Mouse (Mus musculus): ENCODE data around the gene Mta1. TPM values are rescaled to one million over a fixed set of nuclear protein-coding genes. Genes with fewer than 3 reads are reported as not detected.

The Mta1 gene
- polyA plus RNA-seq, 1 experiment from 2014 or later: 12.1 TPM

DNA sequence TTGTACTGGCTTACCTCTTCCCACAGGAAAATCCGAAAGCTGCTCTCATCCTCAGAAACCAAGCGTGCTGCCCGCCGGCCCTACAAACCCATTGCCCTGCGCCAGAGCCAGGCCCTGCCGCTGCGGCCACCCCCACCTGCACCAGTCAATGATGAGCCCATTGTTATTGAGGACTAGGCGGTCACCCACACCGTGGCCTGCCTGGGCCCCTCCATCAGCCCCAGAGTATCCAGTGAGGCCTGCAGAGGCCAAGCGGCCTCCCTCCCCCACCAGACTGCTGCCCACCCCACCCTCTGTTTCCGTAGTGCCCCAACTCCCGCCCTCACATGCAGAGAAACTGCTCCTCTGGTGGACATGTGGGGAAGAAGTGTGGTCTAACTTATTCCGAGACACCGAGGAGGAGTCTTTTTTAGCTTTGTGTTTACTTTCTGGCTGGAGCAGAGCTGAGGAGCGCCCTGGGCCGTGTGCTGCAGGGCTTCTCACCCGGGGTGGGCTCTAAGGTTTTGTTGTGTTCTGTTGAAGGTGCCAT lies 38.5 kb downstream of the Mta1 start:
- Histone ChIP-seq H3K9ac (ENCODE audit: low read length) (peak overlapping the region; percentile 65), H3K4me3 (ENCODE audit: low read length) (no peak overlapping the region), H3K4me1 (ENCODE audit: control insufficient read depth, insufficient read depth, low read length) (peaks cover 66% of the 10 kb centered on the region), H3K27ac (ENCODE audit: low read length) (peak overlapping the region; percentile 98), H3K27me3 (ENCODE audit: control insufficient read depth, insufficient read depth, low read length) (no peaks in the 10 kb centered on the region), H3K9me3 (replicated peaks; ENCODE audit: control insufficient read depth, low read length) (no peaks in the 10 kb centered on the region), H3K36me3 (ENCODE audit: control insufficient read depth, insufficient read depth) (peaks cover 38% of the 10 kb centered on the region), H3K4me2 (ENCODE audit: low read depth, low read length) (peak overlapping the region; percentile 33; the same call in 1 of the 2 replicates)
- ATAC-seq (replicated peaks; ENCODE audit: extremely low read depth, insufficient read depth, low FRiP score): no peak
- 66% methylated on average over 17 of the region's 17 CpGs for WGBS

DNA sequence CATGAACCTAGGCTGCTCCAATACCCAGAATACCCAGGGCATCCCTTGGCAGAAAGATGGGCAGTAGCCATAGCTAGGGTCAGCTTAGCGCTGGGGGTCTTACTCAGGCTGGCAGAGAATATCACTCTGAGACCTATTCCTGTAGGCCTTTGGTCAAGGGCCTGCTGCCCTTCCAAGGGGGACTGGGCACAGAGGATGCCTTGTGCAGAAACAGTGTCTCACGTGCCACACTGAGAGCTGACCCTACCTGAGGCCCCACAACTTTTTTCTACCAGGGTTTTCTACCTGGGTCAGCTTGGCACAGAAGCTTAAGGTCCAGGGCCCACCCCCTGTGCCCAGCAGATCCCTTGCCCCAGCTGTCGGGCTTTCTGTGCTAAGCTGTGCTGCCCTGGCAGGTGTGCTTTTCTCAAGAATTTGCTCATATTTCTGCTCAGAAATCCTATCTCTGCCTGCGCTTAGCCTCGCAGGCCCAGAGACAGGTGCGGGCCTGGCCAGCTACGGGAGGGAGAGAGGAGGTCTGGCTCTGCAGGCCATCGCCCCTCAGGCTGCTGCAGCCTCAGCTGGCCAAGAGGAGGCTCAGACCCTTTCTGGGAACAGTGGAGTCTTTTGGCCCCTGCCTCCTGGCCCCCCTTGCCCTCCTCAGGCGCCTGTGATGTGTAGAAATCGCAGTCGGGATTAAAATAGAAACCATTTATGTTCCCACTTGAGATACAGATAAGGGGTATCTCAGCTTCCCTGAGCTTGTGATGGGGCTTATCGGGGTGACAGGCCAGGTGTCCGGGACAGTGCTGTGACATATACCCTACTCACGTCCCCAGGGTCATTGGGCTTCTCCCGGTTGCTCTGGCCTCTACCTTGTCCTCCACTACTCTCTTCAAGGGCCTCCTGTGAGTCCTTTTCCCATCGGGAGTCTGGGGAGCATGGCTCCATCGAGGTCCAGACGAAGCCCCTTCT lies 39.5 kb downstream of the Mta1 start:
- peak; percentile 24 for ATAC-seq (replicated peaks; ENCODE audit: extremely low read depth, insufficient read depth, low FRiP score)
- peak overlapping the region; percentile 65 for H3K9ac ChIP-seq (ENCODE audit: low read length)
- H3K36me3 ChIP-seq (ENCODE audit: control insufficient read depth, insufficient read depth): peaks cover 33% of the 10 kb centered on the region

DNA sequence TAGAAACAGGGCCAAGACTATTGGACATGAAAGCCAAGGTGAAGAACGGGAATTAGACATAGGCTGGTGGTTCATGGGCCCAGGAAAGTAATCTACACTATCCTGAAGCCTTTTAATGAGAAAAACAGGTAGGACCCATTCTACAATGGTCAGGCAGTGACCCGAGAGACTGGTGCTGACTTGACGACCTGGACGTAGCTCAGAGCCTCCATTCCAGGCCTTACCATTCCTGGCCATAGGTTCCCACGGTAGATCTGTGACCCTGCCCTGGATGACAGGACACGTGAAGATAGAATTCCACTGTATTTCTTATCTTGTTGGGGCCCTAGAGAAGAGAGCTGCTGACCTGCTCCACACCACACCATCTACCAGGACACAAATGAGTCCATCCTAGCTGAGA lies 40.2 kb downstream of the Mta1 start:
- Histone ChIP-seq H3K4me1 (ENCODE audit: control insufficient read depth, insufficient read depth, low read length) (peaks cover 57% of the 10 kb centered on the region), H3K27me3 (ENCODE audit: control insufficient read depth, insufficient read depth, low read length) (no peaks in the 10 kb centered on the region), H3K4me3 (ENCODE audit: low read length) (peak overlapping the region; percentile 88), H3K9ac (ENCODE audit: low read length) (peak overlapping the region; percentile 72), H3K36me3 (ENCODE audit: control insufficient read depth, insufficient read depth) (peaks cover 32% of the 10 kb centered on the region), H3K9me3 (replicated peaks; ENCODE audit: control insufficient read depth, low read length) (no peaks in the 10 kb centered on the region), H3K27ac (ENCODE audit: low read length) (peak overlapping the region; percentile 98), H3K4me2 (ENCODE audit: low read depth, low read length) (peak overlapping the region; percentile 79)
- no peak for ATAC-seq (replicated peaks; ENCODE audit: extremely low read depth, insufficient read depth, low FRiP score)
- WGBS: 39% methylated on average over 6 of the region's 6 CpGs

More for the DNA sequence above, 39.5 kb downstream of the Mta1 start:
- 50% methylated on average over 18 of the region's 18 CpGs for WGBS
- H3K27ac ChIP-seq (ENCODE audit: low read length): peak overlapping the region; percentile 98
- no peaks in the 10 kb centered on the region for H3K27me3 ChIP-seq (ENCODE audit: control insufficient read depth, insufficient read depth, low read length)
- no peaks in the 10 kb centered on the region for H3K9me3 ChIP-seq (replicated peaks; ENCODE audit: control insufficient read depth, low read length)
- peaks cover 61% of the 10 kb centered on the region for H3K4me1 ChIP-seq (ENCODE audit: control insufficient read depth, insufficient read depth, low read length)
- peak overlapping the region; percentile 79 for H3K4me2 ChIP-seq (ENCODE audit: low read depth, low read length)
- H3K4me3 ChIP-seq (ENCODE audit: low read length): no peak overlapping the region

DNA sequence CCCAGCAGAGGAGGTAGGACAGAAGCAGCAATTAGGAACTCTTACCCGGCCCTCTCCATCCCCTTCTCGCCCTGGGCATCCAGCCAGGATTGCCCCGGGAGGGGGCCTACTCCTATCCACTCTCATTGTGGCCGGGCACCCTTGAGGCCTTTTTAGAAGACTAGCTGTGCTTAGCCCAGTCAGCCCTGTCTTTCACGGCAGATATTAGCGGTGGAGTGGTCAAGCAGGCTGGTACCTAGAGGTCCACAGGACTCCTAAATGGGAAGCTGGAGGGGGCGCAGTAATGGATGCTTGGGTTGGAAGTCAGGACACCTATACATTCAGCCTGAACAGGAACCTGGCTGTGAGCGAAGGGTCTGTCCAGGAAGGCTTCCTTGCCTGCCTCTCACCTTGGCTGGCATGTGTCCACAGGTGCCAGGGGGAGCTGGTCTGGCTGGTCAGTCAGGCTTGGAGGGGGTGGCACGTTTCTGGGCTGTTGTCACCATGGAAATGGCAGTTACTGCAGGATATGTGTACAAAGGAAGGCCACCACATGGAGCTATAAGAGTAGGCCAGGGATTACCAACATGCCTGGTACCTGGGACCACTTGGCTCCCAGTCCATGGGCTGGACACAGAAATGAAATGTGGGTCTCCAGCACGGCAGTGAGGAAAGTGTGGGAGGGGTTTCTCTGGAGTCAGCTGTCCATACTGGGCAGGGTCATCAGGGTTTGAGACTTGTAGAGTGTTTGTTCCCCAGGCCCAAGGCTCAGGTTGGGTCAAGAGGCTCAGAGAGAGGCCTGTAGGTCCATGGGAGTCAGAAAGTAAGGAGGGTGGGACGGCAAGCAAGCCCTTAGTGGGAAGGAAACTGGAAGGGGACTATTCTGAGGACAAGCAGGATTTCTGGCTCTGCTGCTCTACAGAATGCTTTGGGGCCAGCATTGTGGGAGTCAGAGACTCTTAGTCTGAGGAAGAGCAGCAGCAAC lies 41.1 kb downstream of the Mta1 start:
- Histone ChIP-seq H3K27ac (ENCODE audit: low read length) (peak overlapping the region; percentile 98), H3K27me3 (ENCODE audit: control insufficient read depth, insufficient read depth, low read length) (no peaks in the 10 kb centered on the region), H3K9me3 (replicated peaks; ENCODE audit: control insufficient read depth, low read length) (no peaks in the 10 kb centered on the region), H3K4me3 (ENCODE audit: low read length) (peak overlapping the region; percentile 88), H3K4me1 (ENCODE audit: control insufficient read depth, insufficient read depth, low read length) (peaks cover 57% of the 10 kb centered on the region), H3K4me2 (ENCODE audit: low read depth, low read length) (peak overlapping the region; percentile 79), H3K9ac (ENCODE audit: low read length) (peak overlapping the region; percentile 72), H3K36me3 (ENCODE audit: control insufficient read depth, insufficient read depth) (peaks cover 34% of the 10 kb centered on the region)
- 30% methylated on average over 11 of the region's 11 CpGs for WGBS
- ATAC-seq (replicated peaks; ENCODE audit: extremely low read depth, insufficient read depth, low FRiP score): 0 out of 2 replicates have a peak, but pooled peaks have one; percentile 2

DNA sequence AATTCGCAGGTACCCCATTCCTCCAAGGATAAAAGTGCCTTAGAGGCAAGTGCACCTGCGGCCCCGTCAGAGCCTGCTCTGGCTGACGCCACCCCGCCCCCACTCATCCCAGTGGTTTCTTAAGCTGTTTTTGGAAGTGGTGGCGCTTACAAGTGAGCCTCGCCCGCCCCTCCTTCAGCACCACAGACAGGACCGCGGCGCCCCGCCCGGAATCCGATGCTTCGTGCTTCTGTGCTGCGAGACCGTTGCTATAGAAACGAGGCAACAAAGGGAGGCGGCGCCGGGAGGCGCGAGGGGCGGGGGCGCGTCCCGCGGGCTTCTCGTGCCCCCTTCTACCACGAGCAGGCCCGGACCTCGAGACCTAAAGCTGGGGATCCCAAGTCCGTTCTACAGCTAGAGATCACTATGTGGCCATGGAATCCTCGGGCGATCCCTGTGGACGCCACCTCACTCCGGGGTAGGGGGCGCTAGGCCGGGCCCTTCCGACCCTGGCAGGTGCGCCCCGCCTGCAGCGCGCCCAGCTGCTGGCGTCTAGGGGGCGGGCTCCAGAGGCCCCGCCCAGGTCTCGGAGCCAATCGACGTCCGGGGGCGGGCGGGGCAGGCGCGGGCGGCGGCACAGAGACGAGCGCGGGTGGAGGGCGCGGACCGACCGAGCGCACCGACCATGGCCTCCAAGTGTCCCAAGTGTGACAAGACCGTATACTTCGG lies 42.0 kb downstream of the Mta1 start, which contains the start of gene Crip2:
Gene Crip2, plus strand, starts transcription at position 329 of the 708 bp plus-strand sequence.
- Histone ChIP-seq H3K9ac (ENCODE audit: low read length) (peak within 1 kb of the TSS; percentile 97), H3K9me3 (replicated peaks; ENCODE audit: control insufficient read depth, low read length) (no peaks in the 10 kb centered on the region), H3K36me3 (ENCODE audit: control insufficient read depth, insufficient read depth) (peaks cover 36% of the 10 kb centered on the region), H3K4me2 (ENCODE audit: low read depth, low read length) (peak within 1 kb of the TSS; percentile 79), H3K27me3 (ENCODE audit: control insufficient read depth, insufficient read depth, low read length) (no peaks in the 10 kb centered on the region), H3K4me3 (ENCODE audit: low read length) (peak within 1 kb of the TSS; percentile 88), H3K4me1 (ENCODE audit: control insufficient read depth, insufficient read depth, low read length) (peaks cover 57% of the 10 kb centered on the region), H3K27ac (ENCODE audit: low read length) (peak within 1 kb of the TSS; percentile 99)
- whole genome bisulfite sequencing: under 1% methylated on average over 68 of the region's 68 CpGs
- peak; percentile 79 for ATAC-seq (replicated peaks; ENCODE audit: extremely low read depth, insufficient read depth, low FRiP score)

DNA sequence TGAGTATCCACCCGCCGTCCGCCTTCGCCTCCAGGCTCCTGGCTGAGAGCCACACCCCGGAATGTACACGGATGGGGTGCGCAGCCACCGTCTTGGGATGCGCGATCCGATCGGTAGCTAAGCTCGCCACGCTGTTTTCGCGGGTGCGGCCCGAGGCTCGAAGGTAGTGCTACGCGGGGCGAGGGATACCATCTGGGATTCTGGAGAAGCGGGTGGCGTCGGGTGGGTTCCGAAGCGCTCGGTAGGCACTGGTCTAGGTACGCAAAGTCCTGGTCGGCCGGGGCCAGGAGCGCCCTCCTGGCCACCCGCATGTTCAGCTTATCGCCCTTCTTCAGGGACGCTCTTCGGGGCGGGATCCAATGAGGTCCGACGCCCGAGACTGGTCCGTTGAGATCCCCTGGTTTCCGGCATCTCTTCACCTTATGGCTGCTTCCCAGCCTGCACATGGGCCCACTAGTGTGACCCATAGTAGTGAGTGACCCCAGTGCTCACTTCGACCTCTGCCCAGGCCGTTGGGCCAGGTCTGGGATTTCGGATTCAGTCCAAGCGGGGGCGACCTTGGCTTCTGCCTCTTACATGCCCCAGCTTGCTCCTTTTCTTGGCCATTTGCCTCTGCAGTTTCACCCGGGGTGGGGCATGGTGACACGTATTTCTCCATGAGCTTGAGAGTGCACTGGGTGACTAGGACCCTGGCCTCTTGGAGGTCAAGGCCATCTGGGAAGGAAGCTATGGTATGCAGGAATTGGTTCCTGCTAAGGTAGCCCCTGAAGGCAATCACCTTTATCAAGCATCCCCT lies 42.7 kb downstream of the Mta1 start:
- no peak for ATAC-seq (replicated peaks; ENCODE audit: extremely low read depth, insufficient read depth, low FRiP score)
- WGBS: 1% methylated on average over 47 of the region's 49 CpGs
- peaks cover 58% of the 10 kb centered on the region for H3K4me1 ChIP-seq (ENCODE audit: control insufficient read depth, insufficient read depth, low read length)

DNA sequence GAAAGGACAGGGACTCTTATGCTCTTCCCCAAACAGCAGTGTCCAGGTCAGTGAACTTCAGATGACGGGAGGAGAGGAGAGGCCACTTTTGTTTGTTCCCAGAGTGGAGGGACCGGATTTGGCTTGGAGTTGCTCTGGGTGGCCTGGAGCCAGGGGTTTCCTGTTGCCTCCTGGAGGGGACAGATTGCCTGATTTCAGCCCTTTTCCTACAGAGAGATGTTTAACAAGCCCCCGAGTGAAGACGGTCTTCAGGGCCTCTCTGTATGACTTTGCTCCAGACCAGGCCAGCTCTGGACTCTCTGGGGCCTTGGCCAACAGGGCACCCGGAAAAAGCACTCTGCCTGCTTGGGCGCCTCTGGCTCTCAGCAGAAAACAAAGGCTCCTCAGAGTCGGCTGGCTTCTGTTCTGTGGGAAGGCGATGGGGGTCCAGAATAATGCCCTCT lies 43.5 kb downstream of the Mta1 start:
- peak overlapping the region; percentile 88 for H3K4me3 ChIP-seq (ENCODE audit: low read length)
- H3K27me3 ChIP-seq (ENCODE audit: control insufficient read depth, insufficient read depth, low read length): no peaks in the 10 kb centered on the region
- no peaks in the 10 kb centered on the region for H3K9me3 ChIP-seq (replicated peaks; ENCODE audit: control insufficient read depth, low read length)
- WGBS: 11% methylated on average over 8 of the region's 8 CpGs
- peak overlapping the region; percentile 97 for H3K9ac ChIP-seq (ENCODE audit: low read length)
- H3K4me1 ChIP-seq (ENCODE audit: control insufficient read depth, insufficient read depth, low read length): peaks cover 58% of the 10 kb centered on the region
- ATAC-seq (replicated peaks; ENCODE audit: extremely low read depth, insufficient read depth, low FRiP score): no peak
- H3K36me3 ChIP-seq (ENCODE audit: control insufficient read depth, insufficient read depth): peaks cover 33% of the 10 kb centered on the region
- peak overlapping the region; percentile 99 for H3K27ac ChIP-seq (ENCODE audit: low read length)
- peak overlapping the region; percentile 79 for H3K4me2 ChIP-seq (ENCODE audit: low read depth, low read length)

More for the DNA sequence above, 42.7 kb downstream of the Mta1 start:
- Histone ChIP-seq H3K36me3 (ENCODE audit: control insufficient read depth, insufficient read depth) (peaks cover 37% of the 10 kb centered on the region), H3K4me3 (ENCODE audit: low read length) (peak overlapping the region; percentile 88), H3K9ac (ENCODE audit: low read length) (peak overlapping the region; percentile 97), H3K27ac (ENCODE audit: low read length) (peak overlapping the region; percentile 99), H3K9me3 (replicated peaks; ENCODE audit: control insufficient read depth, low read length) (no peaks in the 10 kb centered on the region), H3K4me2 (ENCODE audit: low read depth, low read length) (peak overlapping the region; percentile 79), H3K27me3 (ENCODE audit: control insufficient read depth, insufficient read depth, low read length) (no peaks in the 10 kb centered on the region)

All from heart, embryonic 16.5 days (tissue).